Mouse (Mus musculus) stomach, embryonic 16.5 days (tissue): Measurements from ENCODE around the gene Trim67. TPM values are rescaled to one million over a fixed set of nuclear protein-coding genes. Genes with fewer than 3 reads are reported as not detected.
"Not testable (repeated sequence)": the region's sequence is repeated elsewhere in the genome, so short reads cannot be mapped to it uniquely, and the experiment has no call there.

Source experiments
- ATAC-seq: fragments of 200-750 bp; cut with Nextera tagmentation; 2 replicates; pipeline ENCODE4 v1.8.0; 2017; ENCODE audit warnings: moderate number of reproducible peaks, moderate TSS enrichment; ENCODE audit not compliant: insufficient read depth, low FRiP score
- H3K27ac ChIP-seq: fragments of 300-500 bp; sonication (generic); 2 replicates; pipeline ENCODE4 v1.5.1; 2014; ENCODE audit warnings: low read length
- H3K27me3 ChIP-seq: fragments of 300-500 bp; sonication (generic); 2 replicates; pipeline ENCODE4 v1.6.1; 2014; ENCODE audit warnings: low read length, control low read depth, mixed read lengths; ENCODE audit not compliant: control insufficient read depth, insufficient read depth
- H3K36me3 ChIP-seq: fragments of 300-500 bp; sonication (generic); 2 replicates; pipeline ENCODE4 v1.6.1; 2014; ENCODE audit warnings: low read length; ENCODE audit not compliant: control insufficient read depth, insufficient read depth
- H3K4me1 ChIP-seq: fragments of 300-500 bp; sonication (generic); 2 replicates; pipeline ENCODE4 v1.6.1; 2014; ENCODE audit warnings: low read length, control low read depth, mixed read lengths; ENCODE audit not compliant: control insufficient read depth, insufficient read depth
- H3K4me2 ChIP-seq: fragments of 300-500 bp; sonication (generic); 2 replicates; pipeline ENCODE4 v1.6.1; 2014; ENCODE audit warnings: low read depth, low read length, mixed read lengths
- H3K4me3 ChIP-seq: fragments of 300-500 bp; sonication (generic); replicated peaks from 2 replicates; pipeline ENCODE4 v1.5.1; 2014; ENCODE audit warnings: mild to moderate bottlenecking, low read length
- H3K9ac ChIP-seq: fragments of 300-500 bp; sonication (generic); 2 replicates; pipeline ENCODE4 v1.6.1; 2014; ENCODE audit warnings: low read length
- H3K9me3 ChIP-seq: fragments of 300-500 bp; sonication (generic); replicated peaks from 2 replicates; pipeline ENCODE4 v1.6.1; 2016; ENCODE audit warnings: low read length, control low read depth; ENCODE audit not compliant: control insufficient read depth
- WGBS: fragments of 180-500 bp; shearing (Covaris S2); extraction: QIAGEN DNeasy Blood & Tissue Kit; methylation state at CpG from one replicate; pipeline ENCODE4 v1.1.7; 2014; 5-methylcytosine and 5-hydroxymethylcytosine counted together
- polyA plus RNA-seq: library from polyadenylated mRNA; unstranded; fragments of >200 nt; fragmentation: Nextera tagmentation; extraction: Ambion mirVana; gene quantifications from 2 replicates; pipeline ENCODE4 v1.2.1, GENCODE M21; 2015

The Trim67 gene
- polyA plus RNA-seq, 1 experiment from 2014 or later: 0.40 TPM

DNA sequence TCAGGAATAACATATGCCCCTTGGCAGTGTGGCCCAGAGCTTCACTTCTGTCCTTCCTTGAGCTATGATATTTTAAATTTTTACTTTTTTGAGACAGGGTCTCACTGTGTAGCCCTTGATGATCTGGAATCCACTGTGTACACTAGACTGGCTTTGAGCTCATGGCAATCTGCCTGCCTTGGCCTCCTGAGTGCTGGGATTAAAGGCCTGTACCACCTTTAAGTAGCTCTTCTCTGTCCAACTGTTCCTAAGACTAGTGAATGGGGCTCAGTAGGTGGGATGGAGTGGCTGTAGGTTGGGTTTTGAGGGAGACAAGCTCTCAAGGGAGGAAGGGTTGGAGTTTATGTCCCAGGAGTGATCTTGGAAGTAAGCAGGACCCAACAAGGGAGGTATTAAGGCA is 43.0 kb downstream of the Trim67 start:
- H3K4me2 ChIP-seq: no peak overlapping the region
- no peak overlapping the region for H3K9ac ChIP-seq
- H3K27ac ChIP-seq: no peak overlapping the region
- H3K4me1 ChIP-seq: no peaks in the 10 kb centered on the region
- no peak overlapping the region for H3K4me3 ChIP-seq
- ATAC-seq: no peak
- H3K9me3 ChIP-seq: no peaks in the 10 kb centered on the region
- H3K27me3 ChIP-seq: no peaks in the 10 kb centered on the region
- H3K36me3 ChIP-seq: peaks cover 7% of the 10 kb centered on the region; the same call in 1 of the 2 replicates

DNA sequence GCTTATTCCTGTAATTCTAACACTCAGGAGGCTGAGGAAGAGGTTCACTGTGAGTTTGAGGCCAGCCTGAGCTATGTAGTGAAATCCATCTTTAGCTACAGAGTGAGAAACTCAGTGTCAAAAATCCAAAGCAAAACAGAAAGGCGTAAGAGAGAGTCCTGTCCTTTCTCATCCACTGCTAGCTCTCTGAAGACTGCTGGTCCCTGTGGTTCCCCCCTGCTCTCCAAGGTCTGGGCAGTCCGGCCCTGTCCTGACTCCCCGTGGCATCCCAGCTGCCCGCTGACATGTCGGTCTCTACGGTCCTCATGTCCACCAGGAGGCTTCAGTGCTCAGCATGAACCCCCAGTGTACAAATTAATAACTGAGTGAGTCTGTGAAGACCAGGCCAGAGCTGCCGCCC is 43.4 kb downstream of the Trim67 start:
- H3K4me1 ChIP-seq: no peaks in the 10 kb centered on the region
- WGBS: 81% methylated on average over 7 of the region's 7 CpGs
- ATAC-seq: no peak
- H3K9me3 ChIP-seq: no peaks in the 10 kb centered on the region
- peaks cover 7% of the 10 kb centered on the region; the same call in 1 of the 2 replicates for H3K36me3 ChIP-seq
- no peaks in the 10 kb centered on the region for H3K27me3 ChIP-seq
- H3K27ac ChIP-seq: no peak overlapping the region
- H3K9ac ChIP-seq: no peak overlapping the region
- no peak overlapping the region for H3K4me3 ChIP-seq
- H3K4me2 ChIP-seq: no peak overlapping the region

DNA sequence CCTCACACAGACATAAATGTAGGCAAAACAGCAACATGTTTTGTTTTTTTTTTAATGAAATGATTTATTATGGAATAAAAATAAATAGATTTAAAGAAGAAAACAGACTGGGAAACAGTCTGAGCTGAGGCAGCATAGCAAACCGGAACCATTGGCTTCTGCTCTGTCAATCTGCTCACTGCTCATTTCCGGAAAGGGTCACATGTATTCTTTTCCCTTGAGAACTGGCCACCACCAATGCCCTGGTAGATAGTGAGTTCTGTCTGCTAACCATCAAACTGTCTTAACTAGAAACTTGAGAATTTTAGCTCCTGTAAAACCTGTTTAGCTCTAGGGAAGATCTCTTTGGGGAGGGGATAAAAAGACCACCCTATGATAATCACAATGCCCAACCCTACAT is 44.0 kb downstream of the Trim67 start:
- H3K36me3 ChIP-seq: peaks cover 7% of the 10 kb centered on the region; the same call in 1 of the 2 replicates

DNA sequence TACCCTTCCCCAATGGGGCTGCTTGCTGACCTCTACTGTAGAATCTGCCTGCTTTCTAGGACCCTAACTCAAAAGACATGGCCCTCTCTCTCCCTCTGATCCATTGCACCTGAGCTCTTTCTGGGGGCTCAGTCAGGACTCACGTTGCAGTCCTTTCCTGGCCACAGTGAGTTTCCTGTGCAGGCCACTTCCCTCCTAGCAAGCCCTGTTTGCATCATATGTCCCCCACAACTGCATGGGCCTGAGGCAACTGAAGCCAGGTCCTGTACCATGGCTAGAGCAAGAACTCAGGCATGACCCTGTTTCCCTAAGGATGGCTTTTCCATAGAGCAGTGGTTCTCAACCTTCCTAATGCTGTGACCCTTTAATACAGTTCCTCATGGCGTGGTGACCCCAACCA is 45.1 kb downstream of the Trim67 start:
- H3K9me3 ChIP-seq: no peaks in the 10 kb centered on the region
- no peak for ATAC-seq
- no peak overlapping the region for H3K4me2 ChIP-seq
- no peak overlapping the region for H3K4me3 ChIP-seq
- no peaks in the 10 kb centered on the region for H3K4me1 ChIP-seq
- H3K27me3 ChIP-seq: no peaks in the 10 kb centered on the region
- H3K27ac ChIP-seq: no peak overlapping the region
- peaks cover 7% of the 10 kb centered on the region; the same call in 1 of the 2 replicates for H3K36me3 ChIP-seq
- WGBS: 77% methylated on average over 2 of the region's 2 CpGs
- H3K9ac ChIP-seq: no peak overlapping the region

More for the DNA sequence above, 44.0 kb downstream of the Trim67 start:
- no peak overlapping the region for H3K4me2 ChIP-seq
- no peak overlapping the region for H3K9ac ChIP-seq
- H3K4me1 ChIP-seq: no peaks in the 10 kb centered on the region
- no peak for ATAC-seq
- no peaks in the 10 kb centered on the region for H3K9me3 ChIP-seq
- H3K27ac ChIP-seq: no peak overlapping the region
- no peaks in the 10 kb centered on the region for H3K27me3 ChIP-seq
- WGBS: 80% methylated on average over 2 of the region's 2 CpGs
- no peak overlapping the region for H3K4me3 ChIP-seq

DNA sequence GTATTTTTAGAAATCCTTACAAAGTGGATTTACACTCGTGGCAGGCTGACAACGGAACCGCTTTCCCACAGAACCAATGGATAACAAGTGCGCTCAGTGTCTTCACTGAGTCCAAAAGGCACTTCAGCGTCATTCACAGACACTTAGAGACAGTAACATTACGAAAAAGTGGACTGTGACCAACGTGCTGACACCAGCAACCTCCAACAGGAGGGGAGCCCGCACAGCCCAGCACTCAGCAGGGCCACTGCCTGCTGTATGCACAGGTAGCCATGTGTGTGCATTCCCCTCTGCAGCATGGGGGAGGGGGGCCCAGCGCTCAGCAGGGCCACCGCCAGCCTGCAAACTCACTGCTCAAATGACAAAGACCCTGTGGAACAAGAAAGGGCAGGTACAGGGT is 46.5 kb downstream of the Trim67 start:
- Histone ChIP-seq H3K36me3 (peaks cover 7% of the 10 kb centered on the region; the same call in 1 of the 2 replicates), H3K4me1 (no peaks in the 10 kb centered on the region), H3K27ac (no peak overlapping the region), H3K4me2 (no peak overlapping the region), H3K9me3 (no peaks in the 10 kb centered on the region), H3K4me3 (no peak overlapping the region), H3K27me3 (no peaks in the 10 kb centered on the region), H3K9ac (no peak overlapping the region)
- no peak for ATAC-seq
- 87% methylated on average over 10 of the region's 10 CpGs for WGBS

DNA sequence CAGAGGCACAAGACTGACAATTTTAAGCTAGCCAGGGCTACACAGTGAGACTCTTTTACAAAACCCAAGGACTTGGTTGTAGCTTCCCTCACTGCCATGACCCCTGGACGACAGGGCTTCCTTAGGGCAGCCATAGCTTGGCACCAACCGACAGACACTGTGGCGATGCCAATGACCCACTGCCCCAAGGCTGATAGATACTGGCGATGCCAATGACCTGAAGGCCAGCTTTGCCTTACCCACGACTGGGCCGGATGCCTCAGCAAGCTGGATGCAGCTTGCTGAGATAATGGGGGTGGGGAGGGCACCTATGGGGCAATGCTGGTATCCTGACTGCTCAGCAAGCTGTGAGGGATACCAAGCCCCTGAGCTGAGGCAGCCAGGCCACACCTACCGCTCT is 48.0 kb downstream of the Trim67 start:
- Histone ChIP-seq H3K9me3 (no peaks in the 10 kb centered on the region), H3K4me2 (no peak overlapping the region), H3K4me3 (no peak overlapping the region), H3K36me3 (peaks cover 11% of the 10 kb centered on the region; the same call in 1 of the 2 replicates), H3K9ac (no peak overlapping the region), H3K4me1 (no peaks in the 10 kb centered on the region), H3K27me3 (no peaks in the 10 kb centered on the region), H3K27ac (no peak overlapping the region)
- WGBS: 97% methylated on average over 7 of the region's 7 CpGs
- no peak for ATAC-seq

DNA sequence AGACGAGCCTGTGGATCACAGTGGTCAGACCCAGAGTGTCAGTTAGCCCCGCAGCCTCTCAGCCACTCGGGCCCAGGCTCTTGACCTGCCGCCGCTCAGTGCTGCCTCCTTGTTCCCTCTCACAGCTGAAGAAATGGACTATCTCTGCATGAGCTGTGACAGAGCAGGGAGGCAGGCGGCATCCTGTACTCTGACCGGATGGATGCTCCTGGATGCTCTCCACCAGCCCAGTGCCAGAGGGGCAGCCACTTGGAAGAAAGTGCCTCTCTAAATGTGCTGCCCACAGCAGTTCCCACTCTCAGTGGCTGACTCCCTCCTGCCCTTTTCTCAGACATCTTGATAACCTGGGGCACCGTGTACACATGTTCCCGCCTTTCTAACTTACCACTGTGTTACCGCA is 48.9 kb downstream of the Trim67 start:
- Histone ChIP-seq H3K4me1 (no peaks in the 10 kb centered on the region), H3K27ac (no peak overlapping the region), H3K4me3 (no peak overlapping the region), H3K4me2 (no peak overlapping the region), H3K27me3 (no peaks in the 10 kb centered on the region), H3K9me3 (no peaks in the 10 kb centered on the region), H3K36me3 (peaks cover 11% of the 10 kb centered on the region; the same call in 1 of the 2 replicates), H3K9ac (no peak overlapping the region)
- WGBS: 82% methylated on average over 10 of the region's 10 CpGs
- no peak for ATAC-seq

DNA sequence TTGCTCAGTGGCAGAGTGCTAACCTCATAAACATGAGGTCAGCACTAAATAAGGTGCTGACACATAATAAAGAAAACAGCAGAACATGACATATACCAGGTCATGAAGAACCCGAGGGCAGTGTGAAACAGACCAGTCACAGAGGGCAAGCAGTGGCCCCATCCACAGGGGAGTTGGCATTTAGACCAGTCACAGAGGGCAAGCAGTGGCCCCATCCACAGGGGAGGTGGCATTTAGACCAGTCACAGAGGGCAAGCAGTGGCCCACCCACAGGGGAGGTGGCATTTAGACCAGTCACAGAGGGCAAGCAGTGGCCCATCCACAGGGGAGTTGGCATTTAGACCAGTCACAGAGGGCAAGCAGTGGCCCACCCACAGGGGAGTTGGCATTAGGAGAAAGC is 50.0 kb downstream of the Trim67 start:
- H3K27me3 ChIP-seq, H3K9me3 ChIP-seq, H3K9ac ChIP-seq, H3K4me1 ChIP-seq, ATAC-seq, H3K4me2 ChIP-seq, H3K4me3 ChIP-seq, H3K27ac ChIP-seq: not testable (repeated sequence)
- 75% methylated on average over 1 of the region's 1 CpGs for WGBS
- H3K36me3 ChIP-seq: peaks cover 11% of the 10 kb centered on the region; the same call in 1 of the 2 replicates

DNA sequence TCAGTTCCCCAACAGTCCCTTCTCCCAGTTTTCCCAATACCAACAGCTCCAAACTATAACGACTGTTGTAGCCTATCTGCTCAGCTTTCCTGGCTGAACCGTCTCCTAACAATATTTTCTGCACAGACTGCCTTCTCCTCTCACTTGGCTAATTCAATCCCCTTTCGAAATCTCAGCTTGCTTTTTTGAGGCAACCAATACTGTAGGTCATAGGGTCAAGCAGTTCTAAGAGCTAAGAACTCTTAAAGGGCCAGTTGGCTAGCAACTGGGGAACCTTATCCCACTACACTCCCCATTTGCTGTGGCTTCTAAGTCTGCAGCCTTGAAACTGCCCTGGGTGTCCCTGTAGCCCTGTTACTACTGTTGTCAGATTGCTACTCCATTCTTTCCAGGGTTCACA is 52.2 kb downstream of the Trim67 start:
- H3K36me3 ChIP-seq: 0 out of 2 replicates have a peak, but pooled peaks cover 4% of the 10 kb centered on the region
- no peak overlapping the region for H3K27ac ChIP-seq
- H3K27me3 ChIP-seq: no peaks in the 10 kb centered on the region
- H3K4me2 ChIP-seq: no peak overlapping the region
- H3K4me1 ChIP-seq: no peaks in the 10 kb centered on the region
- no peak overlapping the region for H3K9ac ChIP-seq
- H3K4me3 ChIP-seq: no peak overlapping the region
- H3K9me3 ChIP-seq: no peaks in the 10 kb centered on the region
- WGBS: 69% methylated on average over 3 of the region's 3 CpGs
- ATAC-seq: no peak

DNA sequence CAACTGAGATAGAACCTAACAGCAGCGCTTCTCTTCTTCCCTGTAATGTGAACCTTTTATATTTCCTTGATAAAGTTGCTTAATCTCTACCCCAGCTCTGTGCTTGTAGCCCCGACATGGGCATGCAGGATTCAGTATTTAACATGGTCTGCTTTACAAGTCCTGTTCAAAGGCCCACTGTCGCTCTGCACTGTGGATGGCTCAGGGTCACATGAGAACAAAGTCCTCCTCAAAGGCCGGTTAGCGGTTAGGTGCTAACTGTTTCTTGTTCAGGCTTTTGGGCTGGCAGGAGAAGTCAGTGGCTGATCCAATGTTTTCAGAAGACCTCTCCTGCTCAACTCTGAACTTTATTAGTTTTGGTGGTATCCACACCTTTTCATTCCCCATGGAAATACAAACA is 52.7 kb downstream of the Trim67 start:
- Histone ChIP-seq H3K9me3 (no peaks in the 10 kb centered on the region), H3K27ac (no peak overlapping the region), H3K36me3 (0 out of 2 replicates have a peak, but pooled peaks cover 4% of the 10 kb centered on the region), H3K4me1 (no peaks in the 10 kb centered on the region), H3K4me3 (no peak overlapping the region), H3K27me3 (no peaks in the 10 kb centered on the region), H3K4me2 (no peak overlapping the region), H3K9ac (no peak overlapping the region)
- 88% methylated on average over 5 of the region's 5 CpGs for WGBS
- ATAC-seq: no peak
